Mouse (Mus musculus) splenic B cell, adult 2 months (primary cell): Measurements from ENCODE around the gene Olfr370.
"Not testable (repeated sequence)": the region's sequence is repeated elsewhere in the genome, so short reads cannot be mapped to it uniquely, and the experiment has no call there.

ENCODE experiments used
- DNase-seq: peaks from one replicate; pipeline ENCODE4 v3.0.0-alpha.2; 2011; ENCODE audit warnings: low read depth, low spot score
- H3K27me3 ChIP-seq: 2 replicates; pipeline ENCODE4 v1.6.1; 2012; ENCODE audit warnings: mild to moderate bottlenecking, low read length, moderate library complexity, mixed read lengths; ENCODE audit not compliant: control insufficient read depth, poor library complexity, insufficient read depth, severe bottlenecking
- H3K36me3 ChIP-seq: 2 replicates; pipeline ENCODE4 v1.6.1; 2012; ENCODE audit warnings: mild to moderate bottlenecking, low read length, moderate library complexity, mixed read lengths; ENCODE audit not compliant: control insufficient read depth, poor library complexity, insufficient read depth, severe bottlenecking

Olfr370 gene

GRCm38 (mm10) chr8:83535736-83536135 is at the start of gene Olfr370:
Olfr370 (plus strand) TSS chr8:83535780.
- no peak for DNase-seq
- no peaks in the 10 kb centered on the region for H3K36me3 ChIP-seq
- H3K27me3 ChIP-seq: no peaks in the 10 kb centered on the region; the same call in 1 of the 2 replicates

GRCm38 (mm10) chr8:83511696-83512095 is 23.9 kb upstream of the Olfr370 start:
- Histone ChIP-seq H3K27me3 (no peaks in the 10 kb centered on the region), H3K36me3 (no peaks in the 10 kb centered on the region)
- no peak for DNase-seq

DNA sequence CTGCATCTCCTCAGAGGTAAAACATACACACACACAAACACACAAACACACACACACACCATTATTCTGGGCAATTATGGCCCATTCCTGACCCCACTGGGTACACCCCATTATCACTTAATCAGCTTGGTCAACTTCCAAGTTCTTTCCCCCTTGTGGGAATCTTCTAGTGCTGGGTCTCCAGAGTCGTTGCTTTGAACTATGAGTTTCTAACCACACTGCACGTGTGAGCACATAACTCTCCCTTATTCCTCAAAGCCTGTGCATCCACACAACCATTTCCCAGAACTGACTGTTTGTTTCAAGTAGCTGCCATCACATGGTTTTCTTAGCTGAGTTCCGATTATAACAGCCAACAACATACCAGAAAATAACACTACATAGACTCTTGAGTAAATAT is 15.1 kb upstream of the Olfr370 start:
- no peaks in the 10 kb centered on the region for H3K27me3 ChIP-seq
- no peak for DNase-seq
- no peaks in the 10 kb centered on the region for H3K36me3 ChIP-seq

- not testable (repeated sequence) for DNase-seq, H3K36me3 ChIP-seq, H3K27me3 ChIP-seq
These were observed 14.7 kb upstream of the Olfr370 start for GRCm38 (mm10) chr8:83520907-83521306.

GRCm38 (mm10) chr8:83521310-83521709 is 14.3 kb upstream of the Olfr370 start:
- H3K36me3 ChIP-seq: no peaks in the 10 kb centered on the region
- no peak for DNase-seq
- H3K27me3 ChIP-seq: no peaks in the 10 kb centered on the region

DNA sequence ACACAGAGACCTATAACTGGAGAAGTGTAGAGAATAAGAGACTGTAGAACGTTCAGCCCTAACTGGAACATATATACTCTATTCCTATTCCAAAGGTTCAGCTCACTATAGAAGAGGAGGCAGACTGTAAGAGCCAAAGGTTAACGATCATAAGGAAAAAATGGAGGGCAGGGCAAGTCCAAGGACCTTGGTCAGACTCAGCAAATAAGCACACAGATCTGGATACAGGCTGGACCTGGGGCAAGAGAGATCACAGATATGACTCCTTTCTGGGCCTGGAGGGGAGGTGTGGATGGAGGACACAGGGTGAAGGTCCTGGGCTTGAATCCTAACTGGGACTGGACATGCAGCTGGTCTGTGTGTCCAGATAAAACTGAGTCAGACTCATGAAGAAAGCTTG is 778 bp upstream of the Olfr370 start:
- DNase-seq: no peak
- Histone ChIP-seq H3K27me3 (no peaks in the 10 kb centered on the region; the same call in 1 of the 2 replicates), H3K36me3 (no peaks in the 10 kb centered on the region)

GRCm38 (mm10) chr8:83562669-83563068 is 27.1 kb downstream of the Olfr370 start:
- no peak for DNase-seq
- Histone ChIP-seq H3K36me3 (no peaks in the 10 kb centered on the region), H3K27me3 (no peaks in the 10 kb centered on the region)

DNA sequence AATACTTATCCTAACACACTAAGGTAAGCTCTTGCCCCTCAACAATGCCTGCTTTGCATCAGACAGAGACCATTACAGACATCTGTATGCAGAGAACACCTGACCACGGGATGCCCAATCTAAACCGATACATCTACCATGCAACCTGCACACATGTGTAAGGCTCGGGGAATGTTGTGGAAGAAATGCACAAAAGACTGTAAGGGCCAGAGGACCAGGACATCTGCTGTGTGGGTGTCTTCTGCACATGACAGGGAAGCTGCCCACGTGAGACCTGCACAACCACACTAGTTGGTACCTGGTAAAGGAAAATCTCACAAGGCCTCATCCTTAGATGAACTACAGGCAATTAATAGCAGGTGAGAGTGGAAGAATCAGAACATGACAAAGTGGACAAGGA is 27.7 kb downstream of the Olfr370 start:
- Histone ChIP-seq H3K27me3 (no peaks in the 10 kb centered on the region), H3K36me3 (no peaks in the 10 kb centered on the region; the same call in 1 of the 2 replicates)
- DNase-seq: no peak

GRCm38 (mm10) chr8:83565731-83566375 is 30.3 kb downstream of the Olfr370 start:
- Histone ChIP-seq H3K27me3 (no peaks in the 10 kb centered on the region), H3K36me3 (no peaks in the 10 kb centered on the region; the same call in 1 of the 2 replicates)
- DNase-seq: peak; percentile 57

DNA sequence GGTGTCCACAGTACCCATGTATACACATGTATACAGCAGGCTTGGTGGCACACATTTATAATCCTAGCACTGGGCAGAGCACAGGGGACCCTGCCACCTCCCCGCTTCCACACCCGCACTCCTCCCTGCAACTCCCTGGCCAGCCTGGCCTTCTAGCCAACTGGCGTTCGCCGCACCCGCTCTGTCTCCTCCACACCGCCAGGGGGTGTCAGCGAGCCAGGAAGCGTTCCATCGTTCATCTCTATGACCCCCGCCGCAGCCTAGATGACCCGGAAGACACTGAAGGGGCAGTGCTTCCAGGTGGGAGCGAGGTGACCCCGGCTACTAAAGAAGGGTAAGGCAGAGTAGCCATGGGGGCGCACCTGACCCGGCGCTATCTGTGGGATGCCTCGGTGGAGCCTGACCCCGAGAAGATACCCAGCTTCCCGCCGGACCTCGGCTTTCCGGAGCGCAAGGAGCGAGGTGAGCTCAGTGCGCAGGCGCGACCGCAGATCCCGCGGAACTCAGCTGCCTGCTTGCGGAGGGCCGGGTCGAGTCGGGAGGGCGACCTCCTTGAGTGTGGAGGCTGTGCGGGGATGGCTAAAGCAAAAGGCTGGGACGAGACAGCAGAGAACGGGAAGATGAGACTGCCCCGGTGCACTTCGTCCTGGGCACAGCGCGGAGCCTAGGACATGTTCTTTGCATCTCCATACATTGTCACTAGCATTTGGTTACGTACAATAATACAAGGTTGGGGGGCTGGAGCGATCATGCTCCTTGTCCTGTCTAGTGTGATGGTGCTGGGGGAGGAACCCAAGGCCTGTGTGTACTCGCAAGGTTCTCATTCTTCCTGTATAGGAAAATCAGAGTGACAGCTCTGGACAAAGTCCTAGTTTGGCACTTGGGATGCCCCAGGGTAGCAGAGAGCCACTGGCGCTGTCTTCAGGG is 31.2 kb downstream of the Olfr370 start, which contains the start of gene Ndufb7:
Ndufb7 (plus strand) TSS at position 203 of the 927 bp plus-strand sequence.
- H3K27me3 ChIP-seq: no peaks in the 10 kb centered on the region
- peaks cover 2% of the 10 kb centered on the region for H3K36me3 ChIP-seq
- peak; percentile 95 for DNase-seq

- H3K27me3 ChIP-seq: no peaks in the 10 kb centered on the region
- DNase-seq: no peak
- H3K36me3 ChIP-seq: peaks cover 2% of the 10 kb centered on the region
These were observed 32.1 kb downstream of the Olfr370 start for GRCm38 (mm10) chr8:83567668-83568067.

DNA sequence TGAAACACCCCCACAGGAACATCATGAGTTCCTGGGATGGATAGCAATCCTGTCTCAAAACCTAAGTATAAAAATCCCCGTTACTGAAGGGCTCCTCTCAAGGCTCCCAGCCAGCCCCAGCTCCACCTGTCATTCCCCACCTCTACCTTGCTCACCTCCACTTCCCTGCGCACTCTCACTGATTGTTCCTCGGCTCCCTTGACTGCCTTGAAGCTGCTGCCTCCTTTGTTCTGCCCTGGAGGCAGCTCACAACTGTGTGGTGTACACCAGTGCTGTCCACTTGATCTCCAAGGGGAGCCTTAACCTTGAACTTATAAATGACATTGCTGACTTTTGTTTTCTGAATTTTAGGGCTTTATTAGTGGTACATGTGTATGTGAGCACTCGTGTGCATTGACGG is 32.5 kb downstream of the Olfr370 start:
- no peaks in the 10 kb centered on the region for H3K27me3 ChIP-seq
- H3K36me3 ChIP-seq: peaks cover 2% of the 10 kb centered on the region
- no peak for DNase-seq

- H3K27me3 ChIP-seq: no peaks in the 10 kb centered on the region
- DNase-seq: no peak
These were observed 33.2 kb downstream of the Olfr370 start for GRCm38 (mm10) chr8:83568755-83569154.

DNA sequence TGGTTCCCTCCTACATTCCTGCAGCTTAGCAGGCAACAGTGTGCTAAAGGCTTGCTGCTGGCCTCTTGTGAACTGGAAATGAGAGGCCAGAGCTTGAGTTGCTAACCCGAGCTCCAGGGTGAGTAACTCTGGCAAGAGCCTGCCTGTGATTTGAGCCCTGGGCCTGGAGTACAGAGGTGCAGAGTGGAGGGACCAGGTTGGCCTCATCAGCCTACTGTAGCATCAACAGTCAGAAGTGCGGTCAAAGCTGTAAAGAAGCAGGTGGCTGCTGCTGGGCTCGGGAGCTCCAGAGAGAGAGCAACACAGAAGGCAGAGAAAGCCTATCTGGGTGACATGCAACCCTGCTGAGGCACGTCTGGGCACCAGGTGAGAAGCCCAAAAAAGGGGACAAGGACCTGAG is 33.6 kb downstream of the Olfr370 start:
- DNase-seq: no peak
- H3K36me3 ChIP-seq: peaks cover 2% of the 10 kb centered on the region
- H3K27me3 ChIP-seq: no peaks in the 10 kb centered on the region

More at GRCm38 (mm10) chr8:83568755-83569154, 33.2 kb downstream of the Olfr370 start:
- peaks cover 2% of the 10 kb centered on the region for H3K36me3 ChIP-seq
